Mouse (Mus musculus) 3134 (cell line): ENCODE results near the gene Runx2.

Source experiments
- DNase-seq: peaks from one replicate; pipeline ENCODE4 v3.0.0-alpha.2; 2011; ENCODE audit warnings: low spot score; ENCODE audit not compliant: insufficient read length; ENCODE audit errors: extremely low read depth

The Runx2 gene

DNA sequence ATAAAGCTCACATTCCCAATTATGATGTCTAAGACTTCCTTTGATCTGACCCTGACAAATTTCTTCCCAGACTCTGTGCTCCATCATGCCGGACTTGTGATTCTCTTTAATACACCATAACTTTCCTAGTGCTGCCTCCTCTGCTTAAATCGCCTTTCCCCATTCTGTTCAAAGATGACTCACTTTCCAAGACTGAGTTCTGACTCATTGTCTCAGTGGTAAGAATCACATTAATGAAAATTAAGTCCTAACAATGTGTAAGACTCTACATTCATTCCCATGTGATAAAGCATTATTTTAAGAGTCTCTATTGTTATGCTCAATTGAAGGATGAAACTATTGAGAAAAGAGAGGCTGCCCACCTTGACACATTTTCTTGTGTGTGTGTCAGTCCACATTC lies 43.7 kb downstream of the Runx2 start:
- peak; percentile 35 for DNase-seq

DNA sequence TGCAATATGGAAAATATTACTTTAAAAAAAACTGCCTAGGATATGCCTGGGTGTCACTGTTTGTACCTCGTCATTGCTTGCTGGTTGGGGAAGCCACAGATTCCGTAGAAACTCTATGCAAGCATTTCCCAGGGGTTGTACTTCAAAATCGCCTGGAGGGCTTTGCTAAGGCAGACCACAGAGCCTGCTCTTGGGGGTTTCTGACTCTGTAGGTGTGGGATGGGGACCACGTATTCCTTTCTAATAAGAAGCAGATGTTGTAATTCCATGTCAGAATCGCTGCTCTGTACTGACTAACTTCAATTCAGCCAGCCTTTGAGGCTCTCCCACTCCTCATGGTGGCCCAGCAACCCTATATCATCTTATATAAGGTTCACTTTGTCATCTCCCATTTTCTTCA lies 46.1 kb downstream of the Runx2 start:
- DNase-seq, result no peak

DNA sequence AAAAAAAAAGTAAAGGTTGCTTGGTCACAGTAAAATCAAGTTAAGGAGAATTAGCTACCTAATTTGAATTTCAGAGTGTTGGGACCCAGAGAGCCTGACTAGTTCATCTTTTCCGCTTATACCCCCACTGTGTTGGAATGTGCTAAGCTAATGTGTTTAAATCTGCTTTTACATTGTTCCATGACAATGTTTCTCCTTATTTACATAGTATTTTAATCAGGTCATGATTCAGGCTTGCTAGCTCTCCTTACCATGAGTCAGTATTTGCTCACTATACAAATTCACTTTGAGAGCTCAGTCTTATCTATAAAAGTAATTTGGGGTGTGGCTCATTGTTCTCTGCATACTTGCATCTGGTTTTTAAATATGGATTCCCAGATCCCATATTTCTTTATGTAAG lies 47.2 kb downstream of the Runx2 start:
- DNase-seq, result no peak

DNA sequence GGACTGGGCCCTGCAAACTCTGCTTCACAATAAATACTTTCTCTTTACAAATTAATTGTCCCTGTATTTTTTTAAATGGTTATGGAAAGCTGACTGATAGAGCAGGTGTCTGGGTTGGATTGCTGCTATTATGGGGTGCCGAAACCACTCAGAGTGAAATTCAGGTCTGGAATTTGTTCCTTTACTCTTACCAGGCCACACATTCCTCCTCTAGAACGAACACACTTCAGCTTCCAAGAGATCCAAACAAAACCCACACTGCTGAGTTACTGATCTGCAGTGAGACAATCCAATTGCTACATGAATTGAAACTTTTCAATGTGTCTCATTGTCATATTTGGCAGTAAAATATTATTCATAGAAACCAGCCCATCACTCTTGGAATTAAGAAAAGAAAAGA lies 47.6 kb downstream of the Runx2 start:
- no peak for DNase-seq

DNA sequence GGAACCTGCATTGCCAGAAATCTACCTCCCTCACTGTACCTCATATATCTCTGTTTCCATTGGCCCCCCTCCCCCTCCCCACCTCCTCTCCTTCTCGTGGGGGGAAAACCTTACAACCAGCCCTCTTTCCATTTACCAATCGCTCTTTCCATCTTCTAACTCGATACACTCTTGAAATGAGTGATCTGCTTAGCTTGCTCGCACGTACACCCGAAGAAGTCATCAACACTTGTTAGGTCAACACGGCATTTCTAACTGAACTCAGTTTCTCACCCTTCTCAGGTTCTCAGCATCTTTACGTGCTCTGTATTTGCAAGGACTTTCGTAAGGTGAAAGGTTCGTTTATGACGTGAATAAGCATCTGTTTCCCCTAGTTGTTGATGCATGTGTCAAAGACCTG lies 48.3 kb downstream of the Runx2 start:
- no peak for DNase-seq

DNA sequence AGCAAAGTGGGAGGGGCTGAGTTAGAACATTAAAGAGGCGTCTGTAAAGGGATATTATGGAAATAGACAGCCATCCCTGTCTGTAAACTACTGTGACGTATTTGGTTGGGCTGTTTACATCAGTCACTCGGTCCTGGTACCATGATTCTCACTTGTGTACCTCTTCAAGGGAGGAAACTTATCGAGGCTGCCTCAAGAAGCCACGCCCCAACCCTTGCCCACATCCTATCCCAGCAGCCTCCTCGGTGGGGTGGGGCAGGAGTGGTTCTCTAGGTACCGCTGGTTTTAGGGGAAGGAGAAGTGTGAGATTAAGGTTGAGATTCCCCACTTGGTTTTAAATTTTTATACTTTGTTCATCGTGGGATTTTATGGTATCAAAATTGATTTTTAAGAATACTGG lies 69.2 kb downstream of the Runx2 start:
- no peak for DNase-seq

DNA sequence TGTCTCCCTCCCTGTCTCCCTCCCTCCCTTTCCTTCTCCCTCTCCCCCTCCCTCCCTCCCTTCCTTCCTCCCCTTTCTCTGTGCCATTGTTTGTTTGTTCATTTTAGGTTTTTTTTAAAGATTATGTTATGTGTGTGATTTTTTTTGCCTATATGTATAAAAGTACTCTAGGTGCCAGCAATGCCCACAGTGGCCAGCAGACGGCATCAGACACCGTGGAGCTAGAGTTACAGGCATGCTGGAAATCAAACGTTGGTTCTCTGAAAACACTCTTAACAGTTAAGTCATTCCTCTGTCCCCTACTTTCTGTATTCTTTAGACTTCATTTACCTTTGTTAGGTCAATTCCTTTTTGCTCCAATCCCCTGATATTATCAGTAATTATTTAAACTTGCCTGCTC lies 70.8 kb downstream of the Runx2 start:
- no peak for DNase-seq

DNA sequence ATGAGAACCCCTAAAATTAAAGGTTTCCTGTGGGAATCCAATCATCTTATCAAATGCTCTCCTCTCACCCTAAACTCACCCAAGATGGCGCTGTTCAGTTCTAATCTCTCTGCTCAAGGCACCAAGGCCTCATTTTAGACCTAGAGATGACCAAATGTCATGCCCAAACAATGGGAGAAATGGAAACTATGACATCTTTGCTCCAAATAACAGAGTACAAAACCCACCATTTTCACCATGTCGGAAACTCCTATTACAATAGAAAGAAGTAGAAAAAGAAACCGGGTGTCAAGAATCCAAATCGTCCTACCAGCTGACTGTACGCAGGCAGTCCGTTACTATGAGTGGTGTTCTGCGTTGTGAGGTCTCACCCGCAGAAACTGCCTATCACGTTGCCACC lies 72.4 kb downstream of the Runx2 start:
- DNase-seq, result no peak

DNA sequence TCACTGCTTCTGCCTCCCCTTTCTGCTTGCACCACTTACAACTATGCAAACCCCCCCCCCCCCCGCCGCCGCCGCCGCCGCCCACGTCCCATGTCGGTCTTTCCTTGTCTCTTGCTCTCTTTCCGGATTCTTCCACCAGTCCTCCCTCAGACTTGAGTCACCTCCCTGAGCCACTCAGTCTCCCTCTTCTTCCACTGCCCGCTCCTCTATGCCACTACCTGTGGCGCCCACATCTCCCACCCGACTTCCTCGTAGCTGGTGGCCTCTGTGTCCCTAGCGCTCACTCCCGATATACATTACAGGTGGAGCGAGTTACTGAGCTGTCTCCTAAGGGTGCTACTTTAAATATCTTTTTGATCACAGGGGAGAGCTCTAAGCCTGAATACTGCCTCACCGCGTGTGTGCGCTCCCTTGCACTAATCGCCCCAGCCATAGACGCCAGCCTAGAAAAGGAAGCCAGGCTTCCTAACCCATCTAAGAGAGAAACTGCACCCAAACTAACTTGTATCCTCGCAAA lies 76.4 kb downstream of the Runx2 start:
- DNase-seq, result peak; percentile 69

DNA sequence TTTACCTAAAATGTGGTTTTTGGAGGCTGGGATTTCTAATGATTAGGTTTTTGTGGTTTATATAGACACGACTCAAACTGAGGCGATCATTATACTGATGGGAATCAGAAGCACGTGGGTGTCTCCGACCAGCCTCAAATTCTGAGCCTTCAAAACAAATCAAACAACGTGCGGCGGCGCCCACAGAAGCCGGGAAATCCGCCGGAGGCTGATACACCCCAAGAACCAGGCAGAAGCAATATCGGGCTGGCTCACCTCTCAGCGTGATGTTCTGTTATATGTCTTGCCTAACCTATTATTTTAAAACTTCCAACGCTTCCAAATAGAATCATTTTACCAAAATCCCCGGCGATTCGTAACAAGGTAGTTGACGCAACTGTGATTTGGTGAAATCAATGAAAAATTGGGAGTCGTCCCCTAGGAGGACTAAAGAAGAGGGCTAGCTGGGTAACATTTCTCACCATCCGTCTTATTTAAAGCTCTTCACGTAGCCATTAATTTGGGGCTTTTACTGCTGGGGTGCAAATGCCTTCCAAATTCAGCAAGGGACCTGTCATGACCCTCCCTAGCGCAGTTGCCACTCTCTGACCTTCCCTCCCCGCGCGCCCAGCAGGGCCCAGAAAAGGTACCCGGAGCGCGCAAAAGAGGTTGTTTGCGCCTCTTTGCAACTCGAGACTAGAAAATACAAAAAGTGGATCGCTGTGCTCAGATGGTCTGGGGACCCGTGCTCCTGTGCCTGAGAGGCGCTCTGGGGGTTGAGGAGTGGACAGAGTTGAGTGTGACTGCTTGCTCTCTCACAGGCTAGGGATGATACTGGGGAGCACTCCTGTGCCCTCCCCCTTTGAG lies 77.1 kb downstream of the Runx2 start:
- peak; percentile 76 for DNase-seq

DNA sequence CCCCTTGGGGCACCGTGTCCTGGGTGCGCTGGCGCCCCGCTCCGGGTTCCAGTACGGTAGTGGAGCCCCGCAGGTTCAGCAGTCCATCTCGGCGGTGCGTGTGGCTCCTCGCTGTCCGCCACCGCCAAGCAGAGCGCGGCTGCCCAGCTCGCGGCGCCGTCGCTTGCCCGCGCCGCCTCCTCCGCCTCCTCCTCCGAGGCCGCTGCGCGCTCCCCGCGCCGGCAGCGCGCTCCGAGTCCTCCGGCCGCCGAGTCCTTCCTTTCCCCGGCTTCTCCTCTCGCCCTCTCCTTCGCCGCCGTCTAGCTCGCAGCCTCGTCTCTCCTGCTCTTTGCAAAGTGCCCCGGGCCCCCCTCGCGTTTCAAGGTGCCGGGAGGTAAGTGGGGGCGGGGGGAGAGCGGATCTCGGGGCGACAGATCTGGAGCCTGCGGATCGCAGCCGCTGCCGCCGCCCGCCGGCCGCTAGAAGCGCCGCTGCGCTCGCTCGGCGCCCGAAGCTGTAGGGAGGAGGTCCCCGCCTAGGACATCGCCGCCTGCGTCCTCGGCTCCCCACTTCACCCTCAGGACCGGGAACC lies 78.5 kb downstream of the Runx2 start:
- peak; percentile 88 for DNase-seq

DNA sequence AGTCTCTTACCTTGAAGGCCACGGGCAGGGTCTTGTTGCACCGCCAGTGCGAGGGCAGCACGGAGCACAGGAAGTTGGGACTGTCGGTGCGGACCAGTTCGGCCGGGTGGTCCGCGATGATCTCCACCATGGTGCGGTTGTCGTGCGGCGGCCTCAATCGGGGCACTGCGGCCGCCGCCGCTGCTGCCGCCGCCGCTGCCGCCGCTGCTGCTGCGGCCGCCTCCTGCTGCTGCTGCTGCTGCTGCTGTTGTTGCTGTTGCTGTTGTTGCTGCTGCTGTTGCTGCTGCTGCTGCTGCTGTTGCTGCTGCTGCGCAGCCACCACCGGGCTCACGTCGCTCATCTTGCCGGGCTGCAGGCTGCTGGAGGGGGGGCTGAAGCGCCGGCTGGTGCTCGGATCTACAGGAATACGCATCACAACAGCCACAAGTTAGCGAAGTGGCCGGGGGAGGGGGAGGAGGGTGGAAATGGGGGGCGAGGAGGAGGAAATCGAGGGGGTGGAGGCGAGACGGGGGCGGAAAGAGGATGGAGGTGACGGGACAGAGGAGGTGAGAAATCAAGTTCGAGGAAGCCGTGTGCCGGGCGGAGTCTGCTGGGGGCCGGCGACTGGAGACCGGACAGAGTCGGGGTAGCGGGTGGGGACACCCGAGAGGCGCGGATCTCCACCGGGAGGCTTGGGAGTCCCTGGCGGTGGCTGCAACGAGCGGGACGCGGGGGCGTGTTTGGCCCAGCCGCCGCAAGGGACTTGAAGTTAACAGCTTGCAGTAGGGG lies 79.2 kb downstream of the Runx2 start:
- peak; percentile 88 for DNase-seq

DNA sequence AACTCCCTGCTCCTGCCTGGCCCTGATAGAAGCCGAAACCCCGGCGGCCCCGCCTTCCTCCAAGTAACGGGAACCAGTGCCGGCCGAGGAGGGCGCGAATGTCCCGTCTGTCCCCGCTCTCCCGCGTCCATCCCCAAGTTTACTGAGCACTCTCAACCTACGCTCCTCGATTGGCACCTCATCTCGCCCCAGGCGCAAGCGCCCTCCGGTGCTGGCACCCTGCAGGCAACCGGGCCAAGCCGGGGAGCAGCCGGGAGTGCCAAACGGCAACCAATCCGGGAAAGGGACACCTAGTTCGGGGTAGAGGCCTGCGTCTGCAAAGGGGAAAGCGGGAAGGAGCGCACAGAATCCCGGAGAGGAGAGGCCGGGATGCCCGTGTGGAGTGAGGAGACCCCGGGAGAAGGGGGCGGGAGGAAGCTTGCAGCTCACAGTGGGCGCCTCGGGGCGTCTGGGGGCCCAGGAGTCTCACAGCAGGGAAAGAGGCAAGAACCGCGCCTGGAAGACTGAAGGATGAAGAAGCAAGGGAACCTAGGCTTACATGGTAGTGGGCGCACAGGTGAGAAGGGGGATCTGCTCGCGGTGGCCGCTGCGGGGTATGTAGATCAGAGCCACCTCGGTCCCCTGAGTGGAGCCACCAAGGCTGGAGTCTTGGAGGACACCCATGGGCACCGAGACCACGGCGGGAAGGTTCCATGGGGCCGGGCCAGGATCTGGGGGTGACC lies 79.9 kb downstream of the Runx2 start:
- peak; percentile 86 for DNase-seq

DNA sequence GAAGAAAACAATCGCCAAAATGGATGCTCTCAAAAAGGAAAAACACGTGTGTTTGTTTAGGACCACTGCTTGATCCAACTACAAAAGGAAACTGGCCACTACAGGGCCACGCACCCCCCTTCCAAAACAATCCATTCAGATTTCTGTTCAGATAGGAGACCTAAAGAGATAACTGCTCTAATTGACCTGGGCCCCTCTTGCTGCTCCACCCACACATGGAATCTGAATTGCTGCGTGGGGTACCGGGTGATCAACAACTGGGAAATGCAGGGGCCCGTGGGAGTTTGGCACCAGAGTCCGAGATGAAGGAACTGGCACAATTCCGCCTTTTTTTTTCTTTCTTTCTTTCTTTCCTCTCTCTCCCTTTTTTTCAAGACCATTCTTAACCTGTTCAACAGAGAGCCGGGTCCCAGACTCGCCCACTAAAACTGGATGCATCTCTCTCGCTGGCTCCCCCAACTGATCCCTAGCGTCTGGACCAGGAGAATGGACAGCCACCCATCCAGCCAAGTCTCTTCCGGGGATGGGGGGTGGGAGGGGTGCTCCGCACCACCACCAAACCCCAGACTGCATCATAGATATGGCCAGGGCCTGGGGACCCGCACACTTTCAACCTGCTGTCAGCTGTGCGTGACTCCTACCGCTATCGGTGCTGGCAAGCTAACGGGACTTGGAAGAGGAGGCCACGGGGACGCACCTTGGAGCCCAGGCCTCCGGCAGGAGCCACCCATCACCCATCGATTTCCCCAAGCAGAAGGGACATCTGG lies 80.9 kb downstream of the Runx2 start:
- DNase-seq, result peak; percentile 84

DNA sequence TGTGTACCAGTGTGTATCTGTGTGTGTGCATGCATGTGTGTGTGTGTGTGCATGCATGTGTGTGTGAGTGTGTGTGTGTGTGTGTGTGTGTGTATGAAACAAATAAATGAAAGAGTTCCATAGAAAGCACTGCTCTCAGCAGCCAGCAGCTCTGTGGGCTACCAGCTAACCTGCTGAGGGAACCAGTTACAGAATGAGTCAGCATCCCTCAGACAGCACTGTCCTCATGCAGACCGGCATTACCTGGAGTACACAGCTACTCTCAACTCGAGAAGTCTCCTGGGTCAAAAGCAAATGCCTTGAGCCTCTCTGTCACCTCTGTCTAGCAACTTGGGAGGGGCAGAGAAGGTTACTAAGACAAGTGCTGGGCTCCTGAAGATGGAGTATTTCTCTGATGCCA lies 86.1 kb downstream of the Runx2 start:
- DNase-seq, result no peak

DNA sequence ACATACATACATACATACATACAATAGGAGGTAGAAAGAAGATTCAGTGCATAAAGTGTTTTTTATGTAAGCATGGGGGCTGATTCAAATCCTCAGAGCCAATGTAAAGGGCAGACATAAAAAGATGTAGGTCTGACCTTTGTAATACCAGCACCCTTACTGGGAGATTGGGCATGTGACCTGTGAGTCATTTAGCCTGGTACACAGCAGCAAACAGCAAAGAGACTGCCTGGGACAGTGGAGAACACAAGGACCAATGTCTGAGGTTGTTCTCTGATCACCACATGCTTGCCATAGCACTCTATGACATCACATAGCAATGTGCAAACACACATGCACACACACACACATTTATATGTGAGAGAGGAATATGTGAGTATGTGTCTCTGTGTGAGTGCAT lies 86.9 kb downstream of the Runx2 start:
- DNase-seq, result peak; percentile 30

DNA sequence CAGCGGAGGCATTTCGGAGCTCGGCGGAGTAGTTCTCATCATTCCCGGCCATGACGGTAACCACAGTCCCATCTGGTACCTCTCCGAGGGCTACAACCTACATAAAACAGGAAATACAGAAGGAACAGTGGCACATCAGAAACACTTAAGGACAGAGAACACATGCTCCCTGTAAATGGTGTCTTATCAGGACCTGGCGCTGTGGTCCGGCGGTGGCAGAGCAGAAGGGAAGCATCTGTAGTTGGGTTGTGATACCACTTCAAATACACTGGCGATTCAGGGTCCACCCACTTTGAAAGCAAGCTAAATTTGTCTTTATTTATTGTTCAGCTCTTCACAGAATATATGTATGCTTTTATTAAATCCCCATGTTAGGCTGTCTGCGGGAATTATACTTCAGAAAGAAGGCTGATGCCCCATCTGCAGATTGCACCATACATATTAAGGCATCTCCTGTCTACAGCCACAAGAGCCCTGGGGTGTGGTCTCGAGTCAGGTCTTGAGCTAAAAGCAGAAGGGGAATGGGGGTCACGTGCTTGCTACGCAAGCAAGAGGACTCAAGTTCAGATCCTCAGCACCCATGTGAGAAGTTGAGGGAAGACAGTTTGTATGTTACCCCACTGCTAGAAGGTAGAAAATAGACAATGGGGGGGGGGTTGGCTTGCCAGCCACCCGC lies 89.7 kb downstream of the Runx2 start:
- DNase-seq, result no peak

DNA sequence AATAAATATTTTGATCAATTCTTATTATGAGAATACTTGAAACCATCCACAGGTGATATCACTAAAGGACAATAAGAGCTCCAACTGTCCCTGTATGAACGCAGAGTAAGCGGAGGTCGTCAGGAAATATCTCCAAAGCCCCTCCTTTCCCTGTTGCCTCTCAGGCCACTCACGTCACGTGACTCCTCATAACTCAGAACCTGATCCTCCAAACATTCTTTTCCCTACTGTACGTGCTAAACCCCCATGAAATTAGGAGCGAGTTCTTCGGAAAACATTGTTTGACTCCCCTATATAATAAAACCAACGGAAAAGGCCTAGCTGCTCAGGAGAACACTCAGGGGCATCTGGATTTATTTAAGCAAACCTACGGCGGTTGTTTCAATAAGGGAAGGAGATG lies 90.3 kb downstream of the Runx2 start:
- no peak for DNase-seq

DNA sequence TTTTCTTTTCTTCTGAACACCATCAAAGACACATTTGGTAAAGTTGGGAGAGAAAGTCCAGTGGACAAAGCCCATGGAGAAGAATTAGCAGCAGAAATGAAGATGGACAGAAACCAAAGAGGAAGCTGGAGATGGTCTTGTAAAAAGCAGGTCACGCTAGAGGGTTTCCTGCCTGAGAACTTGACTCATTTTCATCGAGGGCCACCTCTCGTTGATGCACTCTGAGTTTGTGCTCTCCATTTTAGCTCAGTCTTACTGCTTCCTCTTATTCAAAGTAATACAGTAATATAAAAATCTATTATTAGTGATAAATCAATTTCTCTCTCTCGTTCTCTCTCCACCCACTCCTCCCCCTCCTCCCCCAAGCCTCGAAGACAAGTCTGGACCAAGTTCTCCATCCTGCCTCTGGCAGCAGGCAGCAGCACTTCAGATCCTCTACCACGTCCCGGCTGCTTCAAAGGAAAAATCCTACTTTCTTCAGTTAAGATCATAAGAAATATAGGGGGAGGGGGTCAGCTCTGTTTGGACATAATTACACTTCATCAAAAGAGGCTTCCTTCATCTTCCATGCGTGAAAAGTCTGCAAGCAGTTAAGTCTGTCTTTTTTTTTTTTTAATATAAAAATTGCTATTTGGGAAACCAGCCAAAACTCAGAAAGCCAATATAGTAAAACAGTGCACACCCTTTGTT lies 92.3 kb downstream of the Runx2 start:
- no peak for DNase-seq
